Mouse (Mus musculus) neural tube, embryonic 15.5 days (tissue): ENCODE results near the gene Ralgapa1. TPM values are rescaled to one million over a fixed set of nuclear protein-coding genes. Genes with fewer than 3 reads are reported as not detected.
A peak's percentile ranks its signal among the peaks of the same experiment; 100 is the strongest.

Experiments
- ATAC-seq: fragments of 200-750 bp; cut with Nextera tagmentation; 2 replicates; pipeline ENCODE4 v1.8.0; 2017; ENCODE audit warnings: mild to moderate bottlenecking, moderate TSS enrichment, moderate library complexity; ENCODE audit not compliant: low FRiP score
- H3K27ac ChIP-seq: fragments of 300-500 bp; sonication (generic); replicated peaks from 2 replicates; pipeline ENCODE4 v1.5.1; 2015; ENCODE audit warnings: mild to moderate bottlenecking, inconsistent platforms
- H3K27me3 ChIP-seq: fragments of 300-500 bp; sonication (generic); replicated peaks from 2 replicates; pipeline ENCODE4 v1.6.1; 2015; ENCODE audit warnings: inconsistent platforms
- H3K36me3 ChIP-seq: fragments of 300-500 bp; sonication (generic); 2 replicates; pipeline ENCODE4 v1.6.1; 2015; ENCODE audit warnings: inconsistent platforms
- H3K4me1 ChIP-seq: fragments of 300-500 bp; sonication (generic); 2 replicates; pipeline ENCODE4 v1.6.1; 2015; ENCODE audit warnings: inconsistent platforms
- H3K4me2 ChIP-seq: fragments of 300-500 bp; sonication (generic); 2 replicates; pipeline ENCODE4 v1.6.1; 2015; ENCODE audit warnings: inconsistent platforms, mild to moderate bottlenecking, moderate library complexity
- H3K4me3 ChIP-seq: fragments of 300-500 bp; sonication (generic); replicated peaks from 2 replicates; pipeline ENCODE4 v1.5.1; 2015; ENCODE audit warnings: mild to moderate bottlenecking, inconsistent platforms
- H3K9ac ChIP-seq: fragments of 300-500 bp; sonication (generic); replicated peaks from 2 replicates; pipeline ENCODE4 v1.6.1; 2015; ENCODE audit warnings: mild to moderate bottlenecking, inconsistent platforms
- H3K9me3 ChIP-seq: fragments of 300-500 bp; sonication (generic); replicated peaks from 2 replicates; pipeline ENCODE4 v1.6.1; 2016; ENCODE audit warnings: inconsistent platforms
- WGBS: fragments of 180-500 bp; shearing (Covaris S2); methylation state at CpG from one replicate; pipeline ENCODE4 v1.1.7; 2015; ENCODE audit warnings: mixed read lengths; 5-methylcytosine and 5-hydroxymethylcytosine counted together
- polyA plus RNA-seq: library from polyadenylated mRNA; unstranded; fragments of >200 nt; fragmentation: Nextera tagmentation; extraction: Ambion mirVana; gene quantifications from 2 replicates; pipeline ENCODE4 v1.2.1, GENCODE M21; 2015

Ralgapa1 gene
- 23.5 and 25.4 TPM in 2 replicates for polyA plus RNA-seq

DNA sequence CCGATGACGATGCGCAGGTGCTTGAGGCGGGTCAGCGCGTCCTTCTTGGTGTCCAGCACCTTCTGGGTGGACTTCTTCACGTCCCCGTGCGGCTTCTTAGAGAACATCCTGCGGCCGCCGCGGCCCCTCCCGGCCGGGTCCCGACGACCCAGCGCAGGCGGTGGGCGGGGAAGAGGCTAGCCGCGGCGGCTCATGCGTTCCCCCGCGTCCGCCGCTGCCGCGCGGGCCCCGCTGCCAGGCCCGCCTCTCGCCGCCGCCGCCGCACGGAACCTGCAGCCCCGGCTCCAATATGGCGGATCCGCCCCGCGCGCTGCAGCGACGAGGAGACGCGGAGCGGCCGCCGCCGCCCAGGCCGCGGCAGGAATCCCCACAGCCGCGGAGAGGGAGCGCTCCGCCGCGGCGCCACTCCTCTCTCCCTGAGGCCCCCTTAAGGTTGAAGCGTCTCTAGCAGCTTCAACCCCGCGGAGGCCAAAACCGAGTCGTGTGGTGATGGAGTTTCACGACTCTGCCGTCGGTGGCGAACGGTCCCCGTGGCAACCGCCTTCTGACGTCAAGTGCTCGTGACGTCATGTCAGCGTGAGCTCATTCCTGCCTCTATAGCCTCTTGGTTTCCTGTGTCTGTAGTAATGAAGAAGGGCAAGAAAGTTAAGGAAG lies at the start of gene Ralgapa1:
TSS of gene Ralgapa1 (minus strand) at position 507 of the 654 bp plus-strand sequence.
- Histone ChIP-seq H3K27me3 (no peaks in the 10 kb centered on the region), H3K4me3 (peak within 1 kb of the TSS; percentile 96), H3K9me3 (no peaks in the 10 kb centered on the region), H3K36me3 (no peaks in the 10 kb centered on the region), H3K4me2 (peak within 1 kb of the TSS; percentile 73), H3K4me1 (peaks cover 15% of the 10 kb centered on the region), H3K27ac (peak within 1 kb of the TSS; percentile 93), H3K9ac (peak within 1 kb of the TSS; percentile 95)
- WGBS: under 1% methylated on average over 48 of the region's 78 CpGs
- ATAC-seq: peak; percentile 91

- Histone ChIP-seq H3K36me3 (peaks cover 52% of the 10 kb centered on the region), H3K4me1 (no peaks in the 10 kb centered on the region), H3K9me3 (no peaks in the 10 kb centered on the region), H3K9ac (no peak overlapping the region), H3K27ac (no peak overlapping the region), H3K4me2 (no peak overlapping the region), H3K27me3 (no peaks in the 10 kb centered on the region), H3K4me3 (no peak overlapping the region)
- 95% methylated on average over 5 of the region's 5 CpGs for WGBS
- ATAC-seq: no peak
Measured at GRCm38 (mm10) chr12:55869622-55870322, 48.8 kb upstream of the Ralgapa1 start.

GRCm38 (mm10) chr12:55867738-55868137 lies 46.8 kb upstream of the Ralgapa1 start:
- 86% methylated on average over 4 of the region's 4 CpGs for WGBS
- peaks cover 59% of the 10 kb centered on the region for H3K36me3 ChIP-seq
- ATAC-seq: no peak

GRCm38 (mm10) chr12:55860631-55861030 lies 39.7 kb upstream of the Ralgapa1 start:
- Histone ChIP-seq H3K4me3 (no peak overlapping the region), H3K27ac (no peak overlapping the region), H3K36me3 (peaks cover 56% of the 10 kb centered on the region), H3K9ac (no peak overlapping the region), H3K4me1 (no peaks in the 10 kb centered on the region), H3K27me3 (no peaks in the 10 kb centered on the region), H3K4me2 (no peak overlapping the region), H3K9me3 (peaks cover 8% of the 10 kb centered on the region; the same call in 1 of the 2 replicates)
- ATAC-seq: no peak
- WGBS: 90% methylated on average over 7 of the region's 7 CpGs

More at GRCm38 (mm10) chr12:55867738-55868137, 46.8 kb upstream of the Ralgapa1 start:
- Histone ChIP-seq H3K4me3 (no peak overlapping the region), H3K9me3 (no peaks in the 10 kb centered on the region), H3K27me3 (no peaks in the 10 kb centered on the region), H3K4me2 (no peak overlapping the region), H3K27ac (no peak overlapping the region), H3K9ac (no peak overlapping the region), H3K4me1 (no peaks in the 10 kb centered on the region)

DNA sequence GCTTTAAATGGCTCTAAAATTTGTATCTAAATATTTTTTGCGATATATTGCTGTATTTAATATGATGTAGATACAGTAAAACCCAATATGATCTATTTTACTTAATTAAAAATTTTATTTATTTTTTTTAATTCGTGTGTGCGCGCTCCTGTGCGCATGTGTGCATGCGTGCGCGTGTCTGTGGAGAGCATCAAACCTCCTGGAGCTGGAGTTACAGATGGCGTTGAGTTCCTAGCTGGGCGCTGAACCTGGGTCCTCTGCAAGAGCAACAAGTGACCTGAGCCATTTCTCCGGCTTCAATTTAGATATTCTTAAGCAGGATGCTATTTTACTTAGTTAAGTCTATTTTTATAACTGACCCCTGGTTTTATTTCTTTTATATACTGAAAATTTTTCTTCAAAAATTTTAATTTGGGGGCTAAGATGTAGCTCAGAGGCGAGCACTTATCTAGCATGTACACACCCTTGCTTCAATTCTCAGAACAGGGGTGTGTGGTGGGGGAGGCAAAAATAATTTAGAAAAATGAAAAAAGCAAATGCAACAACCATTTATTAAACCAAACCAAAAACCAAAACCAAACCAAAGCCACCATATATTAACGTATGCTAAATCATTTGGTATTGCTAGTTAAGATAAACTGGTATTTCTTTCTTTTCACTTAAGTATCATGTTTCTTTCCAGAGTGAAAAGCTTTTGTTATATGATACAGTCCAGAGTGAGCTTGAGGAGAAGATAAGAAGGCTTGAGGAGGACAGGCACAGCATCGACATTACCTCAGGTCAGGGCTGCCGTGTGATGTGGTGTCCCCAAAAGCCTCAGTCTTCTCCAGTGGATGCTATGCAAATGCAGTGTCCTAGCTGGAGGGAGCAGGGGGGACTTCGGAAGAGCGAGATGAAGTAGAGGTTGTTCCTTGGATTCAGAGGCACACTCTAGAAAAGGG lies 38.7 kb upstream of the Ralgapa1 start:
- H3K36me3 ChIP-seq: peaks cover 58% of the 10 kb centered on the region
- WGBS: 94% methylated on average over 17 of the region's 17 CpGs
- no peak for ATAC-seq

DNA sequence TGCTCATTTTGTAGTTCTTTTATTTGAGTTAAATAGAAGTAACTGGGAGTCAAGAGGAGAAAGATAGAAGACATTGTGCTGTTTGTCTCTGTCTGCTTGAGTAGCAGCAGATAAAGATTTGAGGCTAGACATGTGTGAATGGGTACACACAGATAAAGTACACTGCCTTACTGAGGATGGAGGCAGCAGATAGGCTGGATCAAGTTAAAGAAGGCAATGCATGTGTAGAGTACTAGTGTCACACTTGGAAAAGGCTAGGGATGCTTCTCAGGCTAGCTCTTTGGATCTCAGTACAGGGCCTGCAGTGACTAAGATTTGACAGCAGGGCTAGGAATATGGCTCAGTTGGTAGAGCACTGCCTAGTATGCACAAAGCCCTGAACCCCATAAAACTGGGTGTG lies 29.7 kb upstream of the Ralgapa1 start:
- no peaks in the 10 kb centered on the region for H3K4me1 ChIP-seq
- no peaks in the 10 kb centered on the region for H3K9me3 ChIP-seq
- H3K27me3 ChIP-seq: no peaks in the 10 kb centered on the region
- ATAC-seq: no peak
- H3K4me2 ChIP-seq: no peak overlapping the region
- no peak overlapping the region for H3K4me3 ChIP-seq
- peaks cover 38% of the 10 kb centered on the region for H3K36me3 ChIP-seq
- no peak overlapping the region for H3K27ac ChIP-seq
- H3K9ac ChIP-seq: no peak overlapping the region

More for the DNA sequence above, 38.7 kb upstream of the Ralgapa1 start:
- no peak overlapping the region for H3K4me3 ChIP-seq
- H3K27me3 ChIP-seq: no peaks in the 10 kb centered on the region
- peaks cover 8% of the 10 kb centered on the region; the same call in 1 of the 2 replicates for H3K9me3 ChIP-seq
- no peaks in the 10 kb centered on the region for H3K4me1 ChIP-seq
- no peak overlapping the region for H3K27ac ChIP-seq
- no peak overlapping the region for H3K4me2 ChIP-seq
- H3K9ac ChIP-seq: no peak overlapping the region

GRCm38 (mm10) chr12:55847851-55848250 lies 26.9 kb upstream of the Ralgapa1 start:
- Histone ChIP-seq H3K27ac (no peak overlapping the region), H3K4me2 (no peak overlapping the region), H3K4me3 (no peak overlapping the region), H3K4me1 (no peaks in the 10 kb centered on the region), H3K36me3 (peaks cover 37% of the 10 kb centered on the region), H3K9ac (no peak overlapping the region), H3K27me3 (no peaks in the 10 kb centered on the region), H3K9me3 (no peaks in the 10 kb centered on the region)
- no peak for ATAC-seq
- WGBS: 97% methylated on average over 4 of the region's 4 CpGs

GRCm38 (mm10) chr12:55846741-55847140 lies 25.8 kb upstream of the Ralgapa1 start:
- WGBS: 76% methylated on average over 1 of the region's 1 CpGs
- ATAC-seq: peak; percentile 41; the same call in 1 of the 2 replicates
- no peak overlapping the region for H3K4me3 ChIP-seq
- H3K27ac ChIP-seq: no peak overlapping the region
- H3K27me3 ChIP-seq: no peaks in the 10 kb centered on the region
- no peaks in the 10 kb centered on the region for H3K4me1 ChIP-seq
- H3K4me2 ChIP-seq: no peak overlapping the region
- H3K9ac ChIP-seq: no peak overlapping the region
- no peaks in the 10 kb centered on the region for H3K9me3 ChIP-seq
- H3K36me3 ChIP-seq: peaks cover 44% of the 10 kb centered on the region

GRCm38 (mm10) chr12:55837495-55837894 lies 16.5 kb upstream of the Ralgapa1 start:
- H3K27ac ChIP-seq: no peak overlapping the region
- no peaks in the 10 kb centered on the region for H3K9me3 ChIP-seq
- H3K4me2 ChIP-seq: peak overlapping the region; percentile 73
- ATAC-seq: no peak
- no peak overlapping the region for H3K9ac ChIP-seq
- H3K36me3 ChIP-seq: peaks cover 8% of the 10 kb centered on the region
- WGBS: 64% methylated on average over 3 of the region's 3 CpGs
- H3K27me3 ChIP-seq: no peaks in the 10 kb centered on the region
- peaks cover 17% of the 10 kb centered on the region for H3K4me1 ChIP-seq
- peak overlapping the region; percentile 83 for H3K4me3 ChIP-seq

- Histone ChIP-seq H3K9ac (peak within 1 kb of the TSS; percentile 87), H3K4me1 (peaks cover 17% of the 10 kb centered on the region), H3K36me3 (no peaks in the 10 kb centered on the region), H3K9me3 (no peaks in the 10 kb centered on the region), H3K27me3 (no peaks in the 10 kb centered on the region), H3K27ac (peak within 1 kb of the TSS; percentile 95), H3K4me3 (peak within 1 kb of the TSS; percentile 83), H3K4me2 (peak within 1 kb of the TSS; percentile 73)
- ATAC-seq: peak; percentile 99
- WGBS: under 1% methylated on average over 75 of the region's 77 CpGs
Measured at GRCm38 (mm10) chr12:55836199-55836951, 15.4 kb upstream of the Ralgapa1 start, which contains the start of gene Brms1l. Brms1l (plus strand) TSS chr12:55836324.

DNA sequence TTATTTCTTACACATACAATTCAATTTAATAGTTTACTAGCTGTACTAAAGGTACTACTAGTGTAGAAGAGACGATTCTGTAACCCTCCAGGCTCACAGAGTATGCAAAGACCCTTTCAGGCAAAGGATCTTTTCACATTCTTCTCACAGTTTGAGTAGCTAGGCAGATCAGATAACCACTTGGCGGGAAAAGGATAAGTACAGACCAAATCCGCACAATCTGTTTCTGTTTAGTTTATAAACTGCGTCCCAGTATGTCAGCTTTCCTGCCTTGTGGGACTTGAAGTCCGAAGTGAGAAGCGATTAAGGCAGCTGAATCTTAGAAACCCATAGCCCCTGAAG lies 14.9 kb upstream of the Ralgapa1 start:
- Histone ChIP-seq H3K4me3 (peak overlapping the region; percentile 83), H3K9ac (peak overlapping the region; percentile 47), H3K27ac (peak overlapping the region; percentile 95), H3K4me2 (peak overlapping the region; percentile 73), H3K36me3 (no peaks in the 10 kb centered on the region), H3K9me3 (no peaks in the 10 kb centered on the region), H3K27me3 (no peaks in the 10 kb centered on the region), H3K4me1 (peaks cover 17% of the 10 kb centered on the region)
- WGBS: 1% methylated on average over 6 of the region's 6 CpGs
- no peak for ATAC-seq
